Mouse (Mus musculus) kidney, embryonic 16.5 days (tissue): ENCODE data around the gene Cnpy2. TPM values are rescaled to one million over a fixed set of nuclear protein-coding genes. Genes with fewer than 3 reads are reported as not detected.
"Not testable (repeated sequence)": the region's sequence is repeated elsewhere in the genome, so short reads cannot be mapped to it uniquely, and the experiment has no call there.

Experiments
- ATAC-seq: fragments of 200-750 bp; cut with Nextera tagmentation; 2 replicates; pipeline ENCODE4 v1.8.0; 2017; ENCODE audit warnings: moderate TSS enrichment; ENCODE audit not compliant: low FRiP score, low TSS enrichment
- H3K27ac ChIP-seq: fragments of 300-500 bp; sonication (generic); 2 replicates; pipeline ENCODE4 v1.5.1; 2014; ENCODE audit warnings: low read length
- H3K27me3 ChIP-seq: fragments of 300-500 bp; sonication (generic); 2 replicates; pipeline ENCODE4 v1.6.1; 2014; ENCODE audit warnings: low read length, control low read depth, mixed read lengths; ENCODE audit not compliant: insufficient read depth
- H3K36me3 ChIP-seq: fragments of 300-500 bp; sonication (generic); 2 replicates; pipeline ENCODE4 v1.6.1; 2014; ENCODE audit warnings: low read length, control low read depth, mixed read lengths; ENCODE audit not compliant: insufficient read depth
- H3K4me1 ChIP-seq: fragments of 300-500 bp; sonication (generic); 2 replicates; pipeline ENCODE4 v1.6.1; 2014; ENCODE audit warnings: low read length, control low read depth, mixed read lengths; ENCODE audit not compliant: insufficient read depth
- H3K4me2 ChIP-seq: fragments of 300-500 bp; sonication (generic); replicated peaks from 2 replicates; pipeline ENCODE4 v1.6.1; 2014; ENCODE audit warnings: low read depth, low read length
- H3K4me3 ChIP-seq: fragments of 300-500 bp; sonication (generic); 2 replicates; pipeline ENCODE4 v1.5.1; 2014; ENCODE audit warnings: mild to moderate bottlenecking, low read length
- H3K9ac ChIP-seq: fragments of 300-500 bp; sonication (generic); replicated peaks from 2 replicates; pipeline ENCODE4 v1.6.1; 2014; ENCODE audit warnings: low read length
- H3K9me3 ChIP-seq: fragments of 300-500 bp; sonication (generic); 2 replicates; pipeline ENCODE4 v1.6.1; 2016; ENCODE audit warnings: low read length, control low read depth
- WGBS: fragments of 180-500 bp; shearing (Covaris S2); extraction: QIAGEN DNeasy Blood & Tissue Kit; methylation state at CpG from one replicate; pipeline ENCODE4 v1.1.7; 2014; 5-methylcytosine and 5-hydroxymethylcytosine counted together
- polyA plus RNA-seq: library from polyadenylated mRNA; unstranded; fragments of >200 nt; fragmentation: Nextera tagmentation; extraction: Ambion mirVana; gene quantifications from 2 replicates; pipeline ENCODE4 v1.2.1, GENCODE M21; 2015

The Cnpy2 gene
- polyA plus RNA-seq, 1 experiment from 2014 or later = 370 TPM

DNA sequence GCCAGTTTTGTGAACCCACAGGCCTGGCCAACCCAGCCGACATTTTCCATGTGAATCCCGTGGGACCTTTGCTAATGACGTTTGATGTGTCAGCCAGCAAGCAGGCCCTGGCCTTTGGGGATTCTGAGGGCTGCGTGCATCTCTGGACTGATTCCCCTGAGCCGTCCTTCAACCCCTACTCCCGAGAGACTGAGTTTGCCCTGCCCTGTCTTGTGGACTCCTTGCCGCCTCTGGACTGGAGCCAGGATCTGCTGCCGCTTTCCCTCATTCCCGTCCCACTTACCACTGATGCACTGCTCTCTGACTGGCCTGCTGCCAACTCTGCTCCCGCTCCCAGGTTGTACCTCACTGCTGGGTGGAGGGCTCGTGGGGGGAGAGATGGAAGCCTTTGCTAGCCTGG lies 12.1 kb upstream of the Cnpy2 start:
- Histone ChIP-seq H3K4me2 (no peak overlapping the region), H3K4me3 (no peak overlapping the region), H3K27me3 (no peaks in the 10 kb centered on the region), H3K4me1 (no peaks in the 10 kb centered on the region; the same call in 1 of the 2 replicates), H3K36me3 (peaks cover 63% of the 10 kb centered on the region), H3K27ac (no peak overlapping the region), H3K9ac (no peak overlapping the region), H3K9me3 (no peaks in the 10 kb centered on the region)
- 60% methylated on average over 11 of the region's 11 CpGs for WGBS
- peak; percentile 23; the same call in 1 of the 2 replicates for ATAC-seq

DNA sequence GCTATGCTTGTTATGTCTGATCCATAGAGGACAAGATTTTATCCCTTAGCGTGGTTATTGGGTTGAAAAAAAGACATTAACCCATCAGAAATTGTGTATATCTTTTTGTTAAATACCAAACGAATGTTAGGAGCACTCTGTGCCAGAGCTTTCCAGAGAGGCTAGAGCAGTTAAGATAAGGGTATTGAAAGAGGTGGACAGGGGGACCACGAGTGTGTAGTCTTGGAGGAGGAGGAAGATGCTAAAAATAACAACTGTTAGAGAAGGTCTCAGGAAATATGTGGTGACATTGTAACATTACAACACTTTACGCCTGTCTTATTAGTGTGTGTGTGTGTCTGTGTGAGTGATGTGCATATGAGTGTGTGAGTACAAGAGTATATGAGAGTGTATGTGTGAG lies 11.4 kb upstream of the Cnpy2 start:
- peaks cover 69% of the 10 kb centered on the region for H3K36me3 ChIP-seq
- no peaks in the 10 kb centered on the region for H3K27me3 ChIP-seq
- no peak overlapping the region for H3K9ac ChIP-seq
- H3K4me2 ChIP-seq = no peak overlapping the region
- no peak overlapping the region for H3K4me3 ChIP-seq
- ATAC-seq = no peak
- no peaks in the 10 kb centered on the region for H3K9me3 ChIP-seq
- H3K27ac ChIP-seq = no peak overlapping the region
- 78% methylated on average over 4 of the region's 4 CpGs for WGBS
- no peaks in the 10 kb centered on the region; the same call in 1 of the 2 replicates for H3K4me1 ChIP-seq

DNA sequence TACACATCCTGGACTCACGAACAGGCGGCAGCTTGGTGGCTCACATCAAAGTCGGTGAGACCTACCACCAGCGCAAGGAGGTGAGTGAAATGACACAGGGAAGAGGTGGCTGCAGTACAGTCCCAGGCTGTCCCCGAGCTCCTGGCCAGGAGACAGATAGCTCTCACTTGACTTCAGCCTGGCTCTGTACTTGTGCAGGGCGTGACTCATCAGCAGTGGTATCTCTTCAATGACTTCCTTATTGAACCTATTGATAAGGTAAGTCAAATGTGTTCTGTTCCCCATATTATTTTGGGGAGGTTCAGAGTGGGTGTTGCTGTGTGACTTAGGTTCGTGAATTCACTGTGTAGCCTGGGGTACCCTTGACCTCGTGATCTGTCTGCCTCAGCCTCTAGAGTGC lies 6.7 kb upstream of the Cnpy2 start:
- Histone ChIP-seq H3K36me3 (peaks cover 81% of the 10 kb centered on the region), H3K4me3 (no peak overlapping the region), H3K4me1 (no peaks in the 10 kb centered on the region), H3K27ac (no peak overlapping the region), H3K27me3 (no peaks in the 10 kb centered on the region), H3K9me3 (no peaks in the 10 kb centered on the region), H3K9ac (no peak overlapping the region), H3K4me2 (no peak overlapping the region)
- no peak for ATAC-seq
- WGBS = 92% methylated on average over 8 of the region's 8 CpGs

DNA sequence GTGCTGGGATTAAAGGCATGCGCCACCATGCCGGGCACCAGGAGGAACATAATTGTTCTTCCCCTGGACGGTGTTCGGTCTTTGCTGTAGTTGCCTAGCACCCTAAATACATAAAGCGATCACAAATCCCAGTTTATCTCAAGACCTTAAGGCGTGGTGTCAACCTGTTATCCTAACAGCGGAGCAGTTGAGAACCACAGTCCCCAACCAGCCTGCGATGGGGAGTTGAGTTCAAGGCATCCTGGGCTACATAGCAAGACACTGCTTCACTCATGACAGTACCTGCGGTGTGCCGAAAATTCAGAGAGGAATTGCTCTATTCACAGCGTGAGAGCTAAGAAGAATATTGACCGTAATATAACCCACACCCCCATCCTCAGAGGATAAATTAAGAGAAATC lies 618 bp upstream of the Cnpy2 start:
- Histone ChIP-seq H3K9me3 (no peaks in the 10 kb centered on the region), H3K36me3 (peaks cover 54% of the 10 kb centered on the region), H3K9ac (peak overlapping the region; percentile 98), H3K4me1 (peaks cover 18% of the 10 kb centered on the region), H3K4me2 (peak overlapping the region; percentile 91), H3K27me3 (no peaks in the 10 kb centered on the region), H3K4me3 (peak overlapping the region; percentile 81), H3K27ac (peak overlapping the region; percentile 74; the same call in 1 of the 2 replicates)
- WGBS = 60% methylated on average over 12 of the region's 12 CpGs
- peak; percentile 28; the same call in 1 of the 2 replicates for ATAC-seq

DNA sequence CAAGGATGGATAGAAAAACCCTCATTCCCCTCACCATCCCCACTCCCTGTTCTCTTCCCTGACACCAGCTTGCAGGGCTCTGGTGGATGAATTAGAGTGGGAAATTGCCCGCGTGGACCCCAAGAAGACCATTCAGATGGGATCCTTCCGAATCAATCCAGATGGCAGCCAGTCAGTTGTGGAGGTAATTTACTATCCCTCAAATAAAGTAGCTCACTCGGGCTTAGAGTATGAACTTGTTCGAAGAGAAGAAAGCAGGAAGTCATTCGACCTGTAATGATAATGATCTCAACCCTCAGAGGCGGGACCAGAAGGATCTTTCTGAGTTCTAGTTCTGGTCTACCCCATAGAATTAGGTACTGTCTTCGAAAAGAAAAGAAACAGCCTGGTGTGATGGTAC lies 1.3 kb downstream of the Cnpy2 start:
- Histone ChIP-seq H3K4me2 (peak overlapping the region; percentile 91), H3K27ac (peak overlapping the region; percentile 98), H3K9ac (peak overlapping the region; percentile 98), H3K9me3 (no peaks in the 10 kb centered on the region), H3K36me3 (peaks cover 56% of the 10 kb centered on the region), H3K27me3 (no peaks in the 10 kb centered on the region), H3K4me1 (peaks cover 18% of the 10 kb centered on the region), H3K4me3 (peak overlapping the region; percentile 81)
- ATAC-seq = no peak
- 54% methylated on average over 8 of the region's 8 CpGs for WGBS

DNA sequence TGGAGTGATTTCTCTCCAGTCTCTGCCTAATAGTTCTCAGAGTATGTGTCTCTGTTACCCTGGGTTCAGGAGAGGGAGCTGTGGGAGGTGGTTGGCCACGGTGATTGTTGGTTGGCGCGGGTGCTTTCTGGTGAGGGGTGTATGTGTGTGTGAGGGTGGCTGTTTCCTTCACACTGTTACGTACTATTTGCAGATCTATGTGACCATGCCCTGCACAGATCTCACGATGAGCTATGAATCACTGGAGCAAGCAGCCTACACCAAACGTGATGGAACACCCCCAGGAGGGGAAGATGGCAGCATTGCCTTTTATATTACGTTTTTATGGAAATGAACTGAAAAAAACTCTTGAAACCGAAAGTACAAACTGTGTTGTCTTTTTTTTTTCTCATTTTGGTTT lies 4.6 kb downstream of the Cnpy2 start:
- H3K9ac ChIP-seq = no peak overlapping the region
- H3K27ac ChIP-seq = no peak overlapping the region
- no peak for ATAC-seq
- H3K4me2 ChIP-seq = no peak overlapping the region
- H3K4me1 ChIP-seq = peaks cover 13% of the 10 kb centered on the region; the same call in 1 of the 2 replicates
- no peaks in the 10 kb centered on the region for H3K27me3 ChIP-seq
- 94% methylated on average over 8 of the region's 8 CpGs for WGBS
- H3K36me3 ChIP-seq = peaks cover 37% of the 10 kb centered on the region
- H3K9me3 ChIP-seq = no peaks in the 10 kb centered on the region
- H3K4me3 ChIP-seq = no peak overlapping the region

DNA sequence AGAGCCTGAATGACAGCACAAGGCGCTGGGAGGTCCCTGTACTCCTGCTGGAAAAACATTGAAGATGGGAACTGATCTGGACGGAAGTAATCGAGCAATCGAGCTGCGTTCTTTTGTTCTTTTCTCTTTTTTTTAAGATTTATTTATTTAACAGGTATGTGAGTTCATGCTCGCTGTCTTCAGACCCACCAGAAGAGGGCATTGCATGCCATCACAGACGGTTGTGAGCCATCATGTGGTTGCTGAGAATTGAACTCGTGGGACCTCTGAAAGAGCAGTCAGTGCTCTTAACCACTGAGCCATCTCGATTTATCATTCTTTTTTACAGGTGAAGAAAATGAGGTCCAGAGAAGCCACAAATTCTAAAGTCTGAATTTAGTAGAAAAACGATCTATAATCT lies 5.4 kb downstream of the Cnpy2 start:
- Histone ChIP-seq H3K4me3 (no peak overlapping the region), H3K4me1 (peaks cover 13% of the 10 kb centered on the region; the same call in 1 of the 2 replicates), H3K36me3 (peaks cover 37% of the 10 kb centered on the region), H3K27me3 (no peaks in the 10 kb centered on the region), H3K9ac (no peak overlapping the region), H3K4me2 (no peak overlapping the region), H3K27ac (no peak overlapping the region), H3K9me3 (no peaks in the 10 kb centered on the region)
- ATAC-seq = no peak
- WGBS = 84% methylated on average over 10 of the region's 10 CpGs

DNA sequence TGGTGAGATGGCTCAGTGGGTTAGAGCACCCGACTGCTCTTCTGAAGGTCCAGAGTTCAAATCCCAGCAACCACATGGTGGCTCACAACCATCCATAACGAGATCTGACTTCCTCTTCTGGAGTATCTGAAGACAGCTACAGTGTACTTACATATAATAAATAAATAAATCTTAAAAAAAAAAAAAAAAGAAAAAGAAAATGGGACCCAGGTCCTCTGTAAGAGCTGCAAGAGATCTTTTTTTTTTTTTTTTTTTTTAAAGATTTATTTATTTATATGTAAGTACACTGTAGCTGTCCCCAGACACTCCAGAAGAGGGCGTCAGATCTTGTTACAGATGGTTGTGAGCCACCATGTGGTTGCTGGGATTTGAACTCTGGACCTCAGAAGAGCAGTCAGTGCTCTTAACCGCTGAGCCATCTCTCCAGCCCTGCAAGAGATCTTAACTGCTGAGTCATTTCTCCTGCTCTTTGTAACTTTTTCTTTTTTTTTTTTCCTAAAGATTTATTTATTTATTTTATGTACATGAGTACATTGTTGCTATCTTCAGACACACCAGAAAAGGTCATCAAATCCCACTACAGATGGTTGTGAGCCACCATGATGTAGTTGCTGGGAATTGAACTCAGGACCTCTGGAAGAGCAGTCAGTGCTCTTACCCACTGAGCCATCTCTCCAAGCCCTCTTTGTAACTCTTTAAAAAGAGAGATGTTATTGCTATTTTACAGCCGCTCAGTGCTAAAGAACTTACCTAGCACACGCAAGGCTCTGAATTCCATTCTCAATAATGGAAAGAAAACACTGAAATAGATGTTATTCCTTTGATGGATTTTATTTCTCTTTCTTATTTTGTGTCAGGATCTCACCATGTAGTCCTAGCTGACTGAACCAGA lies 10.3 kb downstream of the Cnpy2 start:
- not testable (repeated sequence) for H3K4me3 ChIP-seq, H3K27ac ChIP-seq, H3K9me3 ChIP-seq, H3K4me2 ChIP-seq, H3K27me3 ChIP-seq, H3K4me1 ChIP-seq, ATAC-seq, H3K9ac ChIP-seq
- WGBS = 82% methylated on average over 5 of the region's 6 CpGs
- peaks cover 12% of the 10 kb centered on the region for H3K36me3 ChIP-seq

DNA sequence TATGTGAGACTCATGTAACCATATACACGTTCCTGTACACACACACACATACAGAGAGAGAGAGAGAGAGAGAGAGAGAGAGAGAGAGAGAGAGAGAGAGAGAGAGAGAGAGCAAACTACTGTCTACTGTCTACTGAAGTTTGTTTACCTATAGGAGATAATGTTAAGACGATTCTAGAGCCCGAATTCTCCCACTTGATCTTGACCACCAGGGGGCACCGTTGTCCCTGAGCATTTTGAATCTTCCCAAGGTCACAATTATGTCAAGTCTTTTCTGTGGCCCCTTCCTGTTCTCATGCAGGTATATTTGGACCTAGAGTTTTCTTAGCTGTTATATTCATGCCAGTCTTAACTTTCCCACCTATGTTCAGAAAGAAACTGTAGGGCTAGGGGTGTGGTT lies 13.3 kb downstream of the Cnpy2 start:
- no peaks in the 10 kb centered on the region for H3K27me3 ChIP-seq
- no peaks in the 10 kb centered on the region for H3K9me3 ChIP-seq
- no peaks in the 10 kb centered on the region for H3K36me3 ChIP-seq
- H3K4me3 ChIP-seq = no peak overlapping the region
- WGBS = 1% methylated on average over 4 of the region's 4 CpGs
- H3K9ac ChIP-seq = no peak overlapping the region
- H3K27ac ChIP-seq = no peak overlapping the region
- ATAC-seq = no peak
- peaks cover 21% of the 10 kb centered on the region for H3K4me1 ChIP-seq
- no peak overlapping the region for H3K4me2 ChIP-seq

DNA sequence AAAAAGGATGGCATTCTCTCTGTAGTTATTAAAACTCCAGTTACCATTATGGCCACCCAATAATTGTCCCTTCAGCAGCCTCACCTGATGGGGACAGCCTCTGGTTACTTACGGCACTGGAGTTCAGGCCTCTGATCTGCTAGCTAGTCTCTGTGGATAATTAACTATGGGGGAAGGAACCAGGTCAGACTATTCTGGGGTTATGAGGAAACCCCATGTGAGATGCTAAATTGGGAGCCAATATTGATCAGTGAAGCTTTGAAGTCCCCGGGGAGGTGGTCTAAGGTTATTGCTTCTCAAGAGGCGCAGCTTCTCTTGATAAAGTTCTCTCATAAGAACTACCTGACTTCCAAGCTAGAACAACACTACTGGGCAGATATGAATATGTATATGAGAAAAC lies 13.9 kb downstream of the Cnpy2 start:
- WGBS = 85% methylated on average over 3 of the region's 3 CpGs
- Histone ChIP-seq H3K9ac (no peak overlapping the region), H3K27me3 (no peaks in the 10 kb centered on the region), H3K36me3 (no peaks in the 10 kb centered on the region), H3K4me1 (peaks cover 21% of the 10 kb centered on the region), H3K27ac (no peak overlapping the region), H3K9me3 (no peaks in the 10 kb centered on the region), H3K4me3 (no peak overlapping the region), H3K4me2 (no peak overlapping the region)
- no peak for ATAC-seq
